Mouse (Mus musculus): ENCODE data around the gene Lig1. TPM values are rescaled to one million over a fixed set of nuclear protein-coding genes. Genes with fewer than 3 reads are reported as not detected.
"Not testable (repeated sequence)": the region's sequence is repeated elsewhere in the genome, so short reads cannot be mapped to it uniquely, and the experiment has no call there.

Lig1 gene
- polyA plus RNA-seq (2015; fragmentation: Nextera tagmentation; extraction: Ambion mirVana), result 41.1 and 46.2 TPM in 2 replicates

GRCm38 (mm10) chr7:13277081-13277480, at the start of gene Lig1:
TSS of gene Lig1 (plus strand) at chr7:13277283.
- no peaks in the 10 kb centered on the region for H3K27me3 ChIP-seq
- H3K9ac ChIP-seq, result peak within 1 kb of the TSS; percentile 81
- H3K36me3 ChIP-seq, result peaks cover 44% of the 10 kb centered on the region
- peak within 1 kb of the TSS; percentile 54 for H3K4me3 ChIP-seq
- peaks cover 4% of the 10 kb centered on the region for H3K4me1 ChIP-seq (replicated peaks)
- no peaks in the 10 kb centered on the region for H3K9me3 ChIP-seq
- no peak for ATAC-seq (ENCODE audit: low FRiP score)
- peak within 1 kb of the TSS; percentile 93 for H3K27ac ChIP-seq
- WGBS, result 97% methylated on average over 16 of the region's 16 CpGs
- H3K4me2 ChIP-seq, result peak within 1 kb of the TSS; percentile 72

- no peaks in the 10 kb centered on the region for H3K27me3 ChIP-seq
- H3K27ac ChIP-seq, result no peak overlapping the region
- H3K4me1 ChIP-seq (replicated peaks), result no peaks in the 10 kb centered on the region
- H3K4me2 ChIP-seq, result no peak overlapping the region
- no peak overlapping the region for H3K4me3 ChIP-seq
- H3K36me3 ChIP-seq, result peaks cover 22% of the 10 kb centered on the region
- 53% methylated on average over 50 of the region's 50 CpGs for WGBS
- 0 out of 2 replicates have a peak, but pooled peaks have one; percentile 23 for ATAC-seq (ENCODE audit: low FRiP score)
- no peak overlapping the region for H3K9ac ChIP-seq
- H3K9me3 ChIP-seq, result no peaks in the 10 kb centered on the region
Observed at GRCm38 (mm10) chr7:13260746-13261700, 16.1 kb upstream of the Lig1 start.

- Histone ChIP-seq H3K36me3 (peaks cover 22% of the 10 kb centered on the region), H3K9me3 (no peaks in the 10 kb centered on the region), H3K4me3 (no peak overlapping the region), H3K9ac (no peak overlapping the region), H3K27me3 (no peaks in the 10 kb centered on the region), H3K4me1 (replicated peaks) (no peaks in the 10 kb centered on the region), H3K27ac (no peak overlapping the region), H3K4me2 (no peak overlapping the region)
- 82% methylated on average over 5 of the region's 5 CpGs for whole genome bisulfite sequencing
- ATAC-seq (ENCODE audit: low FRiP score), result no peak
Observed at GRCm38 (mm10) chr7:13263851-13264250, 13.2 kb upstream of the Lig1 start.

- H3K36me3 ChIP-seq, result peaks cover 27% of the 10 kb centered on the region
- H3K27me3 ChIP-seq, result no peaks in the 10 kb centered on the region
- no peaks in the 10 kb centered on the region for H3K4me1 ChIP-seq (replicated peaks)
- H3K9ac ChIP-seq, result no peak overlapping the region
- no peak overlapping the region for H3K27ac ChIP-seq
- no peak overlapping the region for H3K4me3 ChIP-seq
- H3K9me3 ChIP-seq, result no peaks in the 10 kb centered on the region
- no peak for ATAC-seq (ENCODE audit: low FRiP score)
- no peak overlapping the region for H3K4me2 ChIP-seq
- WGBS, result 45% methylated on average over 2 of the region's 2 CpGs
Observed at GRCm38 (mm10) chr7:13264396-13264795, 12.7 kb upstream of the Lig1 start.

GRCm38 (mm10) chr7:13268749-13269260, 8.3 kb upstream of the Lig1 start:
- no peak for ATAC-seq (ENCODE audit: low FRiP score)
- H3K9me3 ChIP-seq, result no peaks in the 10 kb centered on the region
- no peaks in the 10 kb centered on the region for H3K4me1 ChIP-seq (replicated peaks)
- peaks cover 17% of the 10 kb centered on the region for H3K36me3 ChIP-seq
- H3K27me3 ChIP-seq, result no peaks in the 10 kb centered on the region
- no peak overlapping the region for H3K9ac ChIP-seq
- 91% methylated on average over 4 of the region's 4 CpGs for WGBS
- H3K27ac ChIP-seq, result no peak overlapping the region
- no peak overlapping the region for H3K4me3 ChIP-seq
- no peak overlapping the region for H3K4me2 ChIP-seq

GRCm38 (mm10) chr7:13269394-13269793, 7.7 kb upstream of the Lig1 start:
- H3K36me3 ChIP-seq, result peaks cover 23% of the 10 kb centered on the region
- no peak overlapping the region for H3K9ac ChIP-seq
- no peaks in the 10 kb centered on the region for H3K4me1 ChIP-seq (replicated peaks)
- H3K4me2 ChIP-seq, result no peak overlapping the region
- H3K9me3 ChIP-seq, result no peaks in the 10 kb centered on the region
- 67% methylated on average over 11 of the region's 11 CpGs for WGBS
- H3K27me3 ChIP-seq, result no peaks in the 10 kb centered on the region
- no peak for ATAC-seq (ENCODE audit: low FRiP score)
- H3K27ac ChIP-seq, result no peak overlapping the region
- no peak overlapping the region for H3K4me3 ChIP-seq

- Histone ChIP-seq H3K27ac (no peak overlapping the region), H3K9ac (no peak overlapping the region), H3K36me3 (peaks cover 41% of the 10 kb centered on the region), H3K9me3 (no peaks in the 10 kb centered on the region), H3K27me3 (no peaks in the 10 kb centered on the region), H3K4me1 (replicated peaks) (no peaks in the 10 kb centered on the region), H3K4me3 (no peak overlapping the region), H3K4me2 (no peak overlapping the region)
- no peak for ATAC-seq (ENCODE audit: low FRiP score)
- 96% methylated on average over 1 of the region's 1 CpGs for WGBS
Observed at GRCm38 (mm10) chr7:13271704-13272103, 5.4 kb upstream of the Lig1 start.

- H3K27ac ChIP-seq, result peak overlapping the region; percentile 93
- no peaks in the 10 kb centered on the region for H3K27me3 ChIP-seq
- ATAC-seq (ENCODE audit: low FRiP score), result no peak; the same call in 1 of the 2 replicates
- peaks cover 4% of the 10 kb centered on the region for H3K4me1 ChIP-seq (replicated peaks)
- H3K4me2 ChIP-seq, result peak overlapping the region; percentile 72
- H3K4me3 ChIP-seq, result peak overlapping the region; percentile 54
- no peaks in the 10 kb centered on the region for H3K9me3 ChIP-seq
- 31% methylated on average over 2 of the region's 2 CpGs for WGBS
- peaks cover 46% of the 10 kb centered on the region for H3K36me3 ChIP-seq
- peak overlapping the region; percentile 81 for H3K9ac ChIP-seq
Observed at GRCm38 (mm10) chr7:13277833-13278232, 750 bp downstream of the Lig1 start.

GRCm38 (mm10) chr7:13278308-13278891, 1.3 kb downstream of the Lig1 start, which contains the start of gene Zswim9:
TSS of gene Zswim9 (minus strand) at chr7:13278721.
- Histone ChIP-seq H3K27ac (peak within 1 kb of the TSS; percentile 93), H3K4me3 (peak within 1 kb of the TSS; percentile 54), H3K4me2 (peak within 1 kb of the TSS; percentile 72), H3K4me1 (replicated peaks) (peaks cover 4% of the 10 kb centered on the region), H3K27me3 (no peaks in the 10 kb centered on the region), H3K9ac (peak within 1 kb of the TSS; percentile 81), H3K9me3 (no peaks in the 10 kb centered on the region), H3K36me3 (peaks cover 47% of the 10 kb centered on the region)
- WGBS, result under 1% methylated on average over 39 of the region's 39 CpGs
- ATAC-seq (ENCODE audit: low FRiP score), result peak; percentile 98

GRCm38 (mm10) chr7:13278957-13279356, 1.9 kb downstream of the Lig1 start:
- 0% methylated on average over 17 of the region's 29 CpGs for WGBS
- H3K9ac ChIP-seq, result peak overlapping the region; percentile 81
- peak overlapping the region; percentile 93; the same call in 1 of the 2 replicates for H3K27ac ChIP-seq
- peak; percentile 82 for ATAC-seq (ENCODE audit: low FRiP score)
- not testable (repeated sequence) for H3K9me3 ChIP-seq; H3K4me1 ChIP-seq (replicated peaks); H3K27me3 ChIP-seq
- peaks cover 41% of the 10 kb centered on the region for H3K36me3 ChIP-seq
- peak overlapping the region; percentile 72 for H3K4me2 ChIP-seq
- peak overlapping the region; percentile 54 for H3K4me3 ChIP-seq

- Histone ChIP-seq H3K4me3 (no peak overlapping the region), H3K4me1 (replicated peaks) (no peaks in the 10 kb centered on the region), H3K27ac (no peak overlapping the region), H3K9ac (no peak overlapping the region), H3K36me3 (peaks cover 76% of the 10 kb centered on the region), H3K27me3 (no peaks in the 10 kb centered on the region), H3K9me3 (no peaks in the 10 kb centered on the region), H3K4me2 (no peak overlapping the region)
- 59% methylated on average over 5 of the region's 5 CpGs for WGBS
- ATAC-seq (ENCODE audit: low FRiP score), result peak; percentile 82; the same call in 1 of the 2 replicates
Observed at GRCm38 (mm10) chr7:13288621-13289020, 11.5 kb downstream of the Lig1 start.

- Histone ChIP-seq H3K4me3 (no peak overlapping the region), H3K27me3 (no peaks in the 10 kb centered on the region), H3K4me2 (no peak overlapping the region), H3K36me3 (peaks cover 83% of the 10 kb centered on the region), H3K9me3 (no peaks in the 10 kb centered on the region), H3K27ac (no peak overlapping the region), H3K4me1 (replicated peaks) (no peaks in the 10 kb centered on the region), H3K9ac (no peak overlapping the region)
- ATAC-seq (ENCODE audit: low FRiP score), result no peak
- WGBS, result 100% methylated on average over 1 of the region's 1 CpGs
Observed at GRCm38 (mm10) chr7:13290041-13290675, 13.1 kb downstream of the Lig1 start.
